Mouse (Mus musculus) small intestine, adult 2 months (tissue): ENCODE measurements at regions not wholly inside any gene's neighbourhood (a gene's known extent, or its start where the extent isn't known, plus 50 kb on each side); places are given as distances from the start of the nearest gene placed in this dataset.

Source experiments
- CTCF ChIP-seq: fragments of 200-500 bp; IDR thresholded peaks from 2 replicates; pipeline ENCODE4 v1.5.1; 2012; ENCODE audit warnings: low read depth, mild to moderate bottlenecking, control low read depth, inconsistent platforms, low read length, moderate library complexity, mixed read lengths; ENCODE audit not compliant: insufficient replicate concordance, insufficient read length; ENCODE audit errors: extremely low read depth
- POLR2A ChIP-seq: fragments of 200-500 bp; IDR thresholded peaks from 2 replicates; pipeline ENCODE4 v1.6.1; 2012; ENCODE audit warnings: low read depth, mild to moderate bottlenecking, control low read depth, inconsistent platforms, low read length, moderate library complexity

- no peak for TF ChIP-seq CTCF
- TF ChIP-seq POLR2A = no peak
Measured at GRCm38 (mm10) chr9:84923966-84924365, 388.6 kb upstream of the Gm11114 start.
